Mouse (Mus musculus): ENCODE results near the gene Epb41l1. TPM values are rescaled to one million over a fixed set of nuclear protein-coding genes. Genes with fewer than 3 reads are reported as not detected.

Gene Epb41l1
- 0.50 TPM in 1 of 2 replicates, not detected in the other for total RNA-seq (2023)

DNA sequence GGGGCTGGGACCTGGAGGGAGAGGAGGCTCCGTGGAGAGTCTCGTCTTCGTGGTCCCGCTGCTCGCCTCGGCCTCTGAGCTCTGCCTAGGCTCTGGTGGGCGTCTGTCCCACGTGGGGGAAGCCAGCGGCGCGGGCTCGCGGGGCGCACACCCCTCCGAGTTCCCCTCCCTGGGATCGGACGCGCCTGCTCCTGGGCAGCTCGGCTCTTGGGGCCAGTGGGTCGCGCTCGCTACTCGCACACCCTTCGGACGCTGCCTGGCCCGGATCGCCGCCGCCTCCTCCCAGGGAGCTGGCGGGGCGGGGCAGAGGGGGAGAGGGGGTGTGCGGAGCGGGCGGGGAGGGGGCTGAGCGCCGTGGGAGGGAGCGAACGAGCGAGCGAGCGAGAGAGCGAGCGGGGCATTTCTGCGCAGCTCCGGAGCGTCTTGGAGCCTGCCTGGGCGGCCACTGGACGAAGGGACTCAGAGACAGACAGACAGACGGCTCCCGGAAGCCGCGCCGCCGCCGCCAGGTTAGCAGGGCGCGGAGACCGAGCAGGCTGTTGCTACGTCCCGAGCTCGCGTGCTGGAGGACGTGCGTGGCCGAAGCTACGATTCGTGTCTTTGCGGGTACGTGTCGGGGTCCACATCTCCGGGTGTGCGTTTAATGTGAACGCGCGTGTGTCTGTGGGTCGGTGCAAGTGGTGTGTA is at the start of gene Epb41l1:
Gene Epb41l1 (plus strand): TSS at position 216 of the 687 bp plus-strand sequence.

GRCm38 (mm10) chr2:156547123-156547891 is 126.6 kb downstream of the Epb41l1 start, which contains the start of gene Aar2:
TSS of gene Aar2 (plus strand) at chr2:156547584.

Other genes with a start within 250 kb of the Epb41l1 start
- 1,780 and 2,284 TPM in 2 replicates for gene Rbm39, start 240.7 kb upstream of the Epb41l1 start, total RNA-seq (2023)
- gene Phf20, start 224.4 kb upstream of the Epb41l1 start, total RNA-seq (2023): 30.1 and 44.3 TPM in 2 replicates
- gene Cnbd2, start 108.6 kb upstream of the Epb41l1 start, total RNA-seq (2023): 6.1 and 11.3 TPM in 2 replicates
- 148 and 170 TPM in 2 replicates for gene Scand1, start 108.2 kb upstream of the Epb41l1 start, total RNA-seq (2023)
- 15.5 and 28.5 TPM in 2 replicates for gene Aar2, start 126.7 kb downstream of the Epb41l1 start, total RNA-seq (2023)
- gene Dlgap4, start 192.8 kb downstream of the Epb41l1 start, total RNA-seq (2023): 81.2 and 94.7 TPM in 2 replicates

All from neutrophil, adult 65 days (primary cell).